Mouse (Mus musculus): ENCODE measurements around the gene Rab3a.

DNA sequence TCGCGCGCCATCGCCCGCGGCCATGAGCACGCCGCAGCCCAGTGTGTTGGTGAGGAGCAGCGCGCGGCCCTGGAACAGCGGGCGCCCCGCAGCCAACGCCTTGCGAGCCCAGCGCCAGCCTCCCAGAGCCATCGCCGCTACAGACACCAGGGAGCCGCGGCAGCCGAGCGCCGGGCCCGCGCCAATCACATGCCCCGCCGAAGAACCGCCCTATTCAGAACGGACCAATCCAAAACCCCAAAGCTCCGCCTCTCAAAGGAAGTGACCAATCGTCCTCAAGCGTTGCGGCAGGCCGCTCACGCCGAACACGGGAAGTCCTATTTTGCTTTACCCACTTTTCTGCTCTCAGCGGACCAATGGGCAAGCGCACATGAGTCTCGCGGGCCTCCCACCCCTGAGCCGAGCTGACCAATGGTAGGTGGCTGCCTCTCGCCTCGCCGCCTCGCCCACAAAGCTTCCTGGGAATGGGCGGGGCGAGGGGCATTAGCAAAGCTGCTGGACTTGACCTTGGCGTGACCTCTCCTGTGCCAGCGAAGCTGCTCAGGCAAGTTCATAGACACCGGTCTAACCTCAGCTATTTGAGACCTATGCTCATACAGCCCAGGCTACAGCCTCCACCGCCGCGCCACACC is 6.4 kb downstream of the Rab3a start, which contains the start of gene Mpv17l2:
- TF ChIP-seq CTCF (IDR thresholded peaks at IDR 0.05; ENCODE audit: low read depth, low read length) (no peak), GATA1 (IDR thresholded peaks at IDR 0.05; ENCODE audit: borderline replicate concordance, low read length) (no peak)
